Mouse (Mus musculus) embryonic facial prominence, embryonic 14.5 days (tissue): ENCODE results near the gene 2310030G06Rik. TPM values are rescaled to one million over a fixed set of nuclear protein-coding genes. Genes with fewer than 3 reads are reported as not detected.

Experiments
- ATAC-seq: fragments of 200-750 bp; cut with Nextera tagmentation; 2 replicates; pipeline ENCODE4 v1.8.0; 2017; ENCODE audit warnings: low read depth, moderate number of reproducible peaks, moderate TSS enrichment
- DNase-seq: peaks from one replicate; pipeline ENCODE4 v3.0.0-alpha.2; 2015; ENCODE audit warnings: low spot score
- H3K27ac ChIP-seq: fragments of 300-500 bp; sonication (generic); replicated peaks from 2 replicates; pipeline ENCODE4 v1.5.1; 2014; ENCODE audit warnings: low read depth, mild to moderate bottlenecking, low read length, moderate library complexity
- H3K27me3 ChIP-seq: fragments of 300-500 bp; sonication (generic); replicated peaks from 2 replicates; pipeline ENCODE4 v1.6.1; 2014; ENCODE audit warnings: low read length; ENCODE audit not compliant: control insufficient read depth, insufficient read depth
- H3K36me3 ChIP-seq: fragments of 300-500 bp; sonication (generic); 2 replicates; pipeline ENCODE4 v1.6.1; 2014; ENCODE audit warnings: low read length, mixed read lengths; ENCODE audit not compliant: control insufficient read depth, insufficient read depth
- H3K4me1 ChIP-seq: fragments of 300-500 bp; sonication (generic); 2 replicates; pipeline ENCODE4 v1.6.1; 2014; ENCODE audit warnings: antibody characterized with exemption, low read length; ENCODE audit not compliant: control insufficient read depth, insufficient read depth
- H3K4me2 ChIP-seq: fragments of 300-500 bp; sonication (generic); 2 replicates; pipeline ENCODE4 v1.6.1; 2014; ENCODE audit warnings: low read depth, mild to moderate bottlenecking, low read length, moderate library complexity, mixed read lengths
- H3K4me3 ChIP-seq: fragments of 300-500 bp; sonication (generic); 2 replicates; pipeline ENCODE4 v1.5.1; 2014; ENCODE audit warnings: low read depth, mild to moderate bottlenecking, low read length
- H3K9ac ChIP-seq: fragments of 300-500 bp; sonication (generic); 2 replicates; pipeline ENCODE4 v1.6.1; 2014; ENCODE audit warnings: low read depth, mild to moderate bottlenecking, low read length, moderate library complexity, mixed read lengths
- H3K9me3 ChIP-seq: fragments of 300-500 bp; sonication (generic); 2 replicates; pipeline ENCODE4 v1.6.1; 2016; ENCODE audit warnings: low read length; ENCODE audit not compliant: control insufficient read depth
- WGBS: fragments of 180-500 bp; shearing (Covaris S2); extraction: QIAGEN DNeasy Blood & Tissue Kit; methylation state at CpG from one replicate; pipeline ENCODE4 v1.1.7; 2014; 5-methylcytosine and 5-hydroxymethylcytosine counted together
- polyA plus RNA-seq: library from polyadenylated mRNA; unstranded; fragments of >200 nt; fragmentation: Nextera tagmentation; extraction: Ambion mirVana; gene quantifications from 2 replicates; pipeline ENCODE4 v1.2.1, GENCODE M21; 2014

The 2310030G06Rik gene
- polyA plus RNA-seq, 1 experiment from 2014 or later: 4.0 TPM

DNA sequence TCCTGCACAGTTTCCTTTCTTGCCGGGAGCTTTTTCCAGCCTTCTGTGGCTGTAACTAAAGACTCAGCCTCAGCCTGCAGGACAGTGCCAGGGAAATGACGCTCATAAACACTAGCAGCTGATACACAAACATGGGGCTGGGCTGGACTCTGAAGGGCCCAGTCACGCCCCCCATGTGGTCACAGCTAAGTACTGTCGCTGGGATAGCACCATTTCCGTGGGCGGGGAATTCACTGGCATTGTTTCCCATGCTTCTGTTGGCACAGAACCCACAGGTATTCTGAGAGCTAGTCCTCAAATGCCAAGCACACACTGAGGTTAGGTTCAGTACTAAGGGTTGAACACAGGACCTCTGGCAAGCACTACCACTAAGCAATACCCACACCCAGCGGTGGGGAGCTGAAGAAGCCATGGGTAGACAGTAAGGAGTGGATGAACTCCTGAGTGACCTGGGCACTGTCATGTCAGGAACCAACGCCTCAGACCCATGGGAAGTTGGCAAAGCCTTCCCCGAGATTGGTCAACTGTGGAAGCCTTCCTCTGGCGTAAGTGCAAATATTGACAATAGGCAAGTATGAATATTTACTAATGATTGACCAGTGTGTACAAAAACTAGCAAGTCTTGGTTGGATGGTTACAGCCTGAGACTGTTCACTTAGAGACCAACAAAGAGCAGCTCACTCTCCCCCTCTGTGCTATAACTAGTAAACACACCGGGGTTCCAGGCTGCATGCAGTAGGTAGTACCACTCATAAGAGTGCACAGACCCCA, 45.2 kb downstream of the 2310030G06Rik start:
- Histone ChIP-seq H3K4me1 (peaks cover 10% of the 10 kb centered on the region; the same call in 1 of the 2 replicates), H3K36me3 (peaks cover 12% of the 10 kb centered on the region), H3K27ac (no peak overlapping the region), H3K4me3 (no peak overlapping the region), H3K9me3 (no peaks in the 10 kb centered on the region), H3K9ac (no peak overlapping the region), H3K27me3 (peaks cover 9% of the 10 kb centered on the region; the same call in 1 of the 2 replicates), H3K4me2 (no peak overlapping the region)
- 65% methylated on average over 11 of the region's 11 CpGs for WGBS
- ATAC-seq (no peak; the same call in 1 of the 2 replicates), DNase-seq (no peak)

DNA sequence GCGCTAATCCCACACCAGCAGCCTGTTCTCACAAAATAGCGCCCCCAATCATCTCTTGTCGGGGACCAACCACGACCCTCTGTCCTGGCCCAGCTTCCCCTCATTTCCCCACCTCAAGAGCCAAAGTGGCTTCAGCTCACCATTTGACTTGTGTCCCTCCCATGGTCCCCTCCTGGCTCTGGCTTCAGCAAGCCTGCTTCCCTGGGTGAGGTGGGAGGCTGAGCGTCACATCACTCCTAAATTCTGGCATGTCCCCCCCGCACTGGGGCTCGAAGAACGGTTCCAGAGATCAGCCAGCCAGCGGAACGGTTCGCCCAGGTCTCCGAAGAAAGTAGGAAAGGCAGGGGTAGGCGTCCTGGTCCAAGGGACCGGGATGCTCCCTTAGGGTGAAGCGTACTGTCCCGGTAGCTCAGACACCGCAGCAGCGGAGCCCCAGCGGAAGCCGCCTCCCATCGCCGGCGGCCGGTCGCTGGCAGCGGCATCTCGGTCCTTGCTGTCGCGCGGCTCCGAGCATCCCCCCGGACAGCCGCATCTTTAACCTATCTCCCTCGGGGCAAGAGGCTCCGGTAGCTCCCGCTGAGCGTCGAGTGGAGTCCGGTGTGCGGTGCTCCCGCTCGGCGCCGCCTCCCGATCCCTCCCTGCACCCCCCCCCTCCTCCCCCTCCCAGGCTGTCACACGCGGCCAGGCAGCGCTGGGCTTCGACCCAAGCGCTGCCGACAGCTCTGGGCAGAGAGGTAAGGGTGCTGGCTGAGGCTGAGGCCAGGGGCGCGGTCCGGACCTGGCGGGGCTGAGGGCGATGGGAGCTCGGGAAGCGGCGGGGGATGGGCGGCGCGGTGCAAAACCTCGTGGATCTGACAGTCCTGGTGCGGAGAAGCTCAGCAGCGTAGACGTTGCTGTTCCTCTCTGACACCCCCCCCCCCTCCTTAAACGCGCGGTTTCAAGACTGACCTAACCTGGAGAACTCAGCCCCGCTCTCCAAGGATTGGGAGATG, 47.6 kb downstream of the 2310030G06Rik start:
- ATAC-seq (peak; percentile 55; the same call in 1 of the 2 replicates), DNase-seq (no peak)
- WGBS: 2% methylated on average over 24 of the region's 70 CpGs

DNA sequence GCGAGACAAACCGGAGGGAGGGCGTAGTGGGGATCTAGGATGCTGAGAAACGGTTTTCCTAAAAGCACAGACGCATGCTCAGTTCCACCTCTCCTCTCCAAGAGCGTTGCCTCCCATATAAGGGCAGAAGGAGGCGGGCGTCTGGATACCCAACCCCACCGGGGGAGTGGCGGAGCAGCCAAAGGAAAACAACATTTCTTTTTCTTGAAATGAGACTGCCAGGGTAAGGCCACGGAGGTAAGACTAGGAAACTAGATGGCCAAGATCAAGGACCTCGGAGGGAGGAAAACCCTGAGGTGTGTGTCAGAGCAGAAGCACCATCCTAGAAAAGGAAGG, 48.7 kb downstream of the 2310030G06Rik start:
- peak overlapping the region; percentile 56 for H3K4me3 ChIP-seq
- no peaks in the 10 kb centered on the region for H3K9me3 ChIP-seq
- H3K27me3 ChIP-seq: peaks cover 9% of the 10 kb centered on the region; the same call in 1 of the 2 replicates
- H3K4me1 ChIP-seq: peaks cover 10% of the 10 kb centered on the region; the same call in 1 of the 2 replicates
- DNase-seq: peak; percentile 90
- no peak overlapping the region for H3K27ac ChIP-seq
- H3K36me3 ChIP-seq: peaks cover 9% of the 10 kb centered on the region; the same call in 1 of the 2 replicates
- H3K9ac ChIP-seq: peak overlapping the region; percentile 5
- peak overlapping the region; percentile 100 for H3K4me2 ChIP-seq
- 0% methylated on average over 12 of the region's 12 CpGs for WGBS
- ATAC-seq: peak; percentile 85

More for the DNA sequence above, 47.6 kb downstream of the 2310030G06Rik start:
- peak overlapping the region; percentile 56 for H3K4me3 ChIP-seq
- H3K27me3 ChIP-seq: peaks cover 9% of the 10 kb centered on the region; the same call in 1 of the 2 replicates
- no peak overlapping the region for H3K27ac ChIP-seq
- H3K9me3 ChIP-seq: no peaks in the 10 kb centered on the region
- H3K4me1 ChIP-seq: peaks cover 10% of the 10 kb centered on the region; the same call in 1 of the 2 replicates
- peaks cover 18% of the 10 kb centered on the region for H3K36me3 ChIP-seq
- peak overlapping the region; percentile 63 for H3K9ac ChIP-seq
- peak overlapping the region; percentile 100 for H3K4me2 ChIP-seq

DNA sequence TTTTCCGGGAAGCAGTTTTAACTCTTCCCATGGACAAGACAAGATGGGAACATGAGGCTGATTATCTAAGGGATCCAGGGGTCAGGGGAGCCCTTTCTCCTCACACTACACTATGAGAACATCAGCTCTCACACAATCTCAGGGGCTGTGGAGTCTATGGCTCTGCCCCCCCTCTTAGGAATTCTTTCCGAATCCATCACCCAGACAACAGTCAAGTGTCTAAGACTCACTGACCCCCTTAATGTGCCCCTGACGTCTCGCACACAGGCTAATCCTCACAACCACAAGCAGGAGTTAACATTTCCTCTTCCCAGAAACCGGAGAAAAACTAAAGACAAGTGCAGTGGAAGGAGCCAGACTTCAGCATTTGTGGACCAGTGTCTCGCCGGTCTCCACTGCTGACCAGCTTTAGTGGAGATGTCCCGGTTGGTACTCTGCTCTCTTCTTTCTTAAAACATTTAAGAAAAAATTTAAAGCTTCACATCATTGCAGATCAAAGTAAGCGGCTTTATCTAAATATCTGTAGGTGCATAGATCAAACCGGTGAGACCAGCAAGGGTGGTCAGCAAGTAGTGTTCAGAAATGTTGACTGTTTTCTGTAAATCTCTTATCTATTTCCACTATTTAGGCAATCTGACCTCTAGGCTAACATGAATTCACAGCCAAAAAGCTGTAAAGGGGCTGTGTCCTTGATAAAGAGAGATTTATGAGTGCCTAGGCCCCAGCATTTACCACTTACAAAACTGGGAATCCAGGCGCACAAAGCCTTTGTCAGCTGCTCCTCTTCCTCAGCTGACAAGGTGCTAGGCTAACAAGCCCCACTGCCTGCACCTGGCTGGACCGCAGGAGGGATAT, 49.3 kb downstream of the 2310030G06Rik start:
- ATAC-seq: no peak
- WGBS: 63% methylated on average over 12 of the region's 12 CpGs
- H3K4me1 ChIP-seq: peaks cover 10% of the 10 kb centered on the region; the same call in 1 of the 2 replicates
- no peak for DNase-seq
- peak overlapping the region; percentile 100 for H3K4me2 ChIP-seq
- H3K36me3 ChIP-seq: peaks cover 9% of the 10 kb centered on the region; the same call in 1 of the 2 replicates
- peak overlapping the region; percentile 5 for H3K9ac ChIP-seq
- no peak overlapping the region for H3K27ac ChIP-seq
- H3K27me3 ChIP-seq: peaks cover 9% of the 10 kb centered on the region; the same call in 1 of the 2 replicates
- peak overlapping the region; percentile 56 for H3K4me3 ChIP-seq
- no peaks in the 10 kb centered on the region for H3K9me3 ChIP-seq

DNA sequence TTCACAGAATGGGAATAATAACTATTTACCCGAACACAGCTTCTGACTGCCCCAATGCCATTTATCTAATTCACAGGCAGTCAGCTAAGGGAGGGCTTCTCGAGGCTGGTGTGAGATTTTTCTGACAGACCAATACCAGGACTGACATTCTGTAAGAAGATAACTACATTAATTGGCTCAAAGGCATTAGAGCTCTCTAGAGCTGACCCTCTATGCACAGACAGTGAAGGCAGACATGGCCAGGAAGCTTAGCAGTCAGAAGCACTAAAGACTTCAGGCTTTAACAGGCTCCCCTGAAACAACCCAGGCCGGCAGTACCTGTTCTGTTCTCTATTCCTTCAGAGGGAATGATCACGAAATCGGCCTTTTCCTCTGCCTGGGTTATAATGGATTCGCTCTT, 51.2 kb downstream of the 2310030G06Rik start:
- DNase-seq: no peak
- Histone ChIP-seq H3K27ac (no peak overlapping the region), H3K9ac (no peak overlapping the region), H3K9me3 (no peaks in the 10 kb centered on the region), H3K4me3 (no peak overlapping the region), H3K27me3 (peaks cover 9% of the 10 kb centered on the region; the same call in 1 of the 2 replicates), H3K4me2 (no peak overlapping the region), H3K36me3 (peaks cover 12% of the 10 kb centered on the region; the same call in 1 of the 2 replicates), H3K4me1 (peaks cover 10% of the 10 kb centered on the region; the same call in 1 of the 2 replicates)
- no peak for ATAC-seq
- 84% methylated on average over 6 of the region's 6 CpGs for WGBS

DNA sequence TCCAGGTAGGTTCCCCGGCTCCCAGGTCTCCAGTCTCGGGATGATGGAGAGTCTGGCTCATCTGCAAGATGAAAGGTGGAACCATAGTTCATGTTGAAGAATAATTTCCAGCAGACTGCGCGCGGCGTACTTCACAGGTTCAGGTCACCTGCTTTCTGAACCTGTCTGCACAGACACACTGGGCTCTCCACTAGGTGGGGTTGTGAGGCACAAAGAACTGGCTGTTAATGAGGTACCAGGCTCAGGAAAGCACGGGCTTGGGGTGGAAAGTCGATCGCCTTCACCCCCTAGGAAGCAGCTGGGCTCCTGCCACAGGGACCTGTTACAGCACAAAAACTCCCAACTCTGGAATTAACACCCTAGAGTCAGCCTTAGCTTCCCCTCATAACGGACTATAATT, 52.7 kb downstream of the 2310030G06Rik start:
- no peak overlapping the region for H3K9ac ChIP-seq
- peaks cover 10% of the 10 kb centered on the region; the same call in 1 of the 2 replicates for H3K4me1 ChIP-seq
- WGBS: 27% methylated on average over 10 of the region's 10 CpGs
- no peak overlapping the region for H3K4me2 ChIP-seq
- H3K9me3 ChIP-seq: no peaks in the 10 kb centered on the region
- H3K4me3 ChIP-seq: no peak overlapping the region
- ATAC-seq: 0 out of 2 replicates have a peak, but pooled peaks have one; percentile 37
- peaks cover 20% of the 10 kb centered on the region for H3K36me3 ChIP-seq
- H3K27ac ChIP-seq: no peak overlapping the region
- H3K27me3 ChIP-seq: 0 out of 2 replicates have a peak, but pooled peaks cover 4% of the 10 kb centered on the region
- DNase-seq: peak; percentile 64

DNA sequence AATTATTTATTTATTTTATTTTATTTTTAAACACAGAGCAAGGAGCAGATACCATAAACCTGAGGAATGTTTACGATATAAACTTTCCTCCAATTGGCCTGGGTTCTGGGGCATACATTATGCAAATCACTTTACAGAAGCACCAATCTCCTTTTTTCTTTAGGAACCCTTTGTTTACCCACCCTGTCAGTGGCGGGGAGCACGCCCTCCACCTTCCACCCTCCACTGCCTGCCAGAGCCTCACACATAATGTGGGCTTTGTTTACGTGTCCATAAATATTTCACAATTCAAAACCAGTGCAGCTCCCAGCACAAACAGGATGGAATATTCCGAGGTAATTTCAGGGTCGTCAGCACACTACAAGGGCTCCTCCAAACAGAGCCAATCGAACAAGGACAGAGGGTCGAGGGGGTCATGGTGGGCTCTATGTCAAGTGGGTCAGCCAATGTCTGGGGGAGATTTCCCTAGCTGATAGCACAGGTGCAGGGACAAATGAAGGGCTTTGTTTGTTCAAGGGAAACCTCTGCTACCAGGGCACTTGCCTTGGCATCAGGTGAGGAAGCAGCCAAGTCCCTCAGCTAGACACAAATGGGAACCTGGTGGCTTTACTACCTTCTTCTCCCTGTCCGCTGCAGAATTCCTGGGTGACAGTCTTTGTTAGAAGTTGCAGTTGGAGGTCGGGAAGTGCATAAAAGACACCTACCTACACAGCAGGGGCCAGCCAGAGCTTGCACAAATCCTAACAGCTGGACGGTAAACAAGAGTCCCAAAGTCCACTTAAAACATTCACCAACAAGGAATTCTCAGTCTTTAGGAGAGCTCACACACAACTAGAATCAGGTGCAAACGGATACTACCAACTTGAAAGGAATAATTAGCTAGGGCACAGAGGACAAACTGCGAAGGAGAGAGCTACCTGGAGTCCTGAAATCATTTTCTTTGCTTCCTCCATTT, 53.4 kb downstream of the 2310030G06Rik start:
- peaks cover 23% of the 10 kb centered on the region for H3K36me3 ChIP-seq
- no peaks in the 10 kb centered on the region for H3K9me3 ChIP-seq
- 44% methylated on average over 13 of the region's 13 CpGs for WGBS
- DNase-seq: no peak
- H3K4me1 ChIP-seq: 0 out of 2 replicates have a peak, but pooled peaks cover 3% of the 10 kb centered on the region
- no peak overlapping the region for H3K9ac ChIP-seq
- H3K4me3 ChIP-seq: no peak overlapping the region
- H3K27me3 ChIP-seq: no peaks in the 10 kb centered on the region
- no peak overlapping the region for H3K27ac ChIP-seq
- 0 out of 2 replicates have a peak, but pooled peaks have one; percentile 35 for ATAC-seq
- H3K4me2 ChIP-seq: no peak overlapping the region
